8 mouse cellular contexts compared by ENCODE assay signal in genomic region chr9:99242533-99243189, GRCm38 (mm10). TPM values are rescaled to one million over a fixed set of nuclear protein-coding genes. Genes with fewer than 3 reads are reported as not detected.
DNase-seq lines count a peak whose midpoint lies in the region; ATAC-seq lines count a peak whose summit lies in the region.

No protein-coding gene starts in this region.

- peak overlapping the region; percentile 92 for H3K4me3 ChIP-seq in kidney, embryonic 14.5 days (ENCODE audit: low read length)
- peak overlapping the region; percentile 84 for H3K4me3 ChIP-seq in midbrain, embryonic 16.5 days (ENCODE audit: low read depth, low read length)

- peak; percentile 16 for DNase-seq in cerebellum, adult 9-11 months
- no peak for DNase-seq in cerebellum, adult 11-12 months
- peak; percentile 24 for DNase-seq in CD4-positive, CD25-positive, alpha-beta regulatory T cell, adult 2 months (ENCODE audit: low read depth, low spot score)
- no peak for DNase-seq in thymus, adult 18-20 months
- DNase-seq in embryo, embryonic 10 days (ENCODE audit: low spot score) = no peak

- H3K9me3 ChIP-seq in kidney, embryonic 14.5 days (ENCODE audit: control insufficient read depth, low read length) = no peaks in the 10 kb centered on the region
- H3K9me3 ChIP-seq in midbrain, embryonic 16.5 days (replicated peaks; ENCODE audit: control insufficient read depth, low read length, poor library complexity, severe bottlenecking) = no peaks in the 10 kb centered on the region

- H3K27me3 ChIP-seq in kidney, embryonic 14.5 days (ENCODE audit: control insufficient read depth, insufficient read depth, low read length) = no peaks in the 10 kb centered on the region
- no peaks in the 10 kb centered on the region for H3K27me3 ChIP-seq in midbrain, embryonic 16.5 days (ENCODE audit: control insufficient read depth, insufficient read depth, low read depth, low read length)

- H3K4me1 ChIP-seq in kidney, embryonic 14.5 days (ENCODE audit: control insufficient read depth, insufficient read depth, low read length) = 0 out of 2 replicates have a peak, but pooled peaks cover 5% of the 10 kb centered on the region
- peaks cover 25% of the 10 kb centered on the region for H3K4me1 ChIP-seq in midbrain, embryonic 16.5 days (ENCODE audit: control insufficient read depth, insufficient read depth, low read length)

- H3K36me3 ChIP-seq in kidney, embryonic 14.5 days (ENCODE audit: control insufficient read depth, insufficient read depth, low read length) = no peaks in the 10 kb centered on the region
- H3K36me3 ChIP-seq in midbrain, embryonic 16.5 days (ENCODE audit: control insufficient read depth, insufficient read depth, low read length) = peaks cover 5% of the 10 kb centered on the region; the same call in 1 of the 2 replicates

- WGBS in kidney, embryonic 14.5 days = 8% methylated on average over 17 of the region's 17 CpGs
- 6% methylated on average over 17 of the region's 17 CpGs for WGBS in midbrain, embryonic 16.5 days

- peak overlapping the region; percentile 72; the same call in 1 of the 2 replicates for H3K9ac ChIP-seq in kidney, embryonic 14.5 days (ENCODE audit: low read depth, low read length)
- H3K9ac ChIP-seq in midbrain, embryonic 16.5 days (ENCODE audit: low read depth, low read length) = peak overlapping the region; percentile 87; the same call in 1 of the 2 replicates

- H3K4me2 ChIP-seq in kidney, embryonic 14.5 days (replicated peaks; ENCODE audit: low read depth, low read length) = peak overlapping the region; percentile 67
- H3K4me2 ChIP-seq in midbrain, embryonic 16.5 days (ENCODE audit: low read length) = peak overlapping the region; percentile 65

- H3K27ac ChIP-seq in kidney, embryonic 14.5 days (ENCODE audit: low read depth, low read length) = no peak overlapping the region
- no peak overlapping the region for H3K27ac ChIP-seq in midbrain, embryonic 16.5 days (ENCODE audit: low read length)

- ATAC-seq in erythroid progenitor cell, adult 5-6 weeks (replicated peaks; ENCODE audit: low FRiP score, poor library complexity, severe bottlenecking) = peak; percentile 62
- no peak for ATAC-seq in kidney, embryonic 14.5 days (ENCODE audit: low FRiP score, low TSS enrichment)
- peak; percentile 77 for ATAC-seq in midbrain, embryonic 16.5 days

RNA-seq across cellular contexts. Expression of gene Cep70, which starts 0.5 kb away (rescaled TPM):
- 128 and 183 TPM in 2 replicates for total RNA-seq in erythroid progenitor cell, adult 5-6 weeks (2015; ENCODE audit: low replicate concordance)
- total RNA-seq in erythroid progenitor cell, adult 5-6 weeks (2017; ENCODE audit: low replicate concordance) = 189 and 248 TPM in 2 replicates
- polyA plus RNA-seq in kidney, embryonic 14.5 days (2014; fragmentation: Nextera tagmentation; extraction: Ambion mirVana) = 26.8 and 32.0 TPM in 2 replicates
- polyA plus RNA-seq in midbrain, embryonic 16.5 days (2015; fragmentation: Nextera tagmentation; extraction: Ambion mirVana) = 56.0 and 64.1 TPM in 2 replicates

RNA-seq across cellular contexts. Expression of gene Faiml, which starts 5.6 kb away (rescaled TPM):
- total RNA-seq in erythroid progenitor cell, adult 5-6 weeks (2015; ENCODE audit: low replicate concordance) = not detected in 2 replicates
- total RNA-seq in erythroid progenitor cell, adult 5-6 weeks (2017; ENCODE audit: low replicate concordance) = not detected in 2 replicates
- polyA plus RNA-seq in kidney, embryonic 14.5 days (2014; fragmentation: Nextera tagmentation; extraction: Ambion mirVana) = not detected in 2 replicates
- polyA plus RNA-seq in midbrain, embryonic 16.5 days (2015; fragmentation: Nextera tagmentation; extraction: Ambion mirVana) = not detected in 2 replicates

Comparison
In these comparisons a context has a peak if more than half of its experiments do, and no peak if none do; other contexts are left out.
1. DNase-seq: peak in cerebellum, adult 9-11 months (single experiment) and CD4-positive, CD25-positive, alpha-beta regulatory T cell, adult 2 months (single experiment); none in cerebellum, adult 11-12 months (single experiment), thymus, adult 18-20 months (0 of 2) and embryo, embryonic 10 days (single experiment).